Mouse (Mus musculus): ENCODE measurements at regions not wholly inside any gene's neighbourhood (a gene's known extent, or its start where the extent isn't known, plus 50 kb on each side); places are given as distances from the start of the nearest gene placed in this dataset.
A peak's percentile ranks its signal among the peaks of the same experiment; 100 is the strongest.

DNA sequence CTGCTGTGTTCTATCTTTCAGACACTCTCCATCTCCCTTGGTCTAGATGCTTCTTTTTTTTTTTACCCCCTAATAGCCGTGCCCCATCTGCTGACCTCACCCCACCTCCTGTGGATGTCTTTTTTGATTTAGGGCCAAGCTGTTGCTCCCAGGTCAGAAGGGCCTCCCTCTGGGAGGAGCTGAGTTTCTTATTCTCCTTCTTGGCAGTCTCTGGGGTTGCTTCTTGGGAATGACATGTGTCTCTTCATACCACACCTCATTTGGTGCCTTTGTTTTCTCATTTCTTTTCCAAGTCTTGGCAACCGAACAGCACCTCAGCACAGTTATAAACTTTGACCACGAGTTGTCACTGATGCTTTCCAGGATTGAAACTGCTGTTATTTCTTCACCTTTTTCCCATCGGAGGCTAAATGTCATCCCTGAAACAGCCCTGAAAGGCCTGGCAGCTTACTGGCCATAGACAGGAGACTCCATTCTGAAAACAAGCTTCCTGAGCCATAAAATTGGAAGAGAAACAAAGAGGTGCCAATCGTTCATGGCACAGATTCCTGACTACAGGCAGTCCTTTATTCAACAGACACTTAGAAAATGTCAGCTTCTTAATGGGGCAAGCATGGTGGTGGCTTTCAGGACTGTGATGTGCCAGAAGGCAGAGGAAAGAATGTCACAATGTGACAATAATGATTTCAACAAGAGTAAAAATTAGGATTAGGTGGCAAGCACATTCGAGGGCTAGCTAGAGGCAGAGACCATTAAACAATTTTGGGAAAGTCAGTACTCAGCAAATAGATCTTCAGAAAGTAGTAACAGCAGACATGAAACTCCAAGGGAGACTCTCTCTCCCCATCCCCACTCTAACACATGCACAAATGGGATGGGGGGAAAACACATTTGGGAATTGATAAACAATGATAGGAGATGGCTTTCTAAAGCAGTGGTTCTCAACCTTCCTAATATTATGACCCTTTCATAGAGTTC lies 197.1 kb upstream of the Arrdc4 start:
- DNase-seq (ENCODE audit: low spot score) = no peak

DNA sequence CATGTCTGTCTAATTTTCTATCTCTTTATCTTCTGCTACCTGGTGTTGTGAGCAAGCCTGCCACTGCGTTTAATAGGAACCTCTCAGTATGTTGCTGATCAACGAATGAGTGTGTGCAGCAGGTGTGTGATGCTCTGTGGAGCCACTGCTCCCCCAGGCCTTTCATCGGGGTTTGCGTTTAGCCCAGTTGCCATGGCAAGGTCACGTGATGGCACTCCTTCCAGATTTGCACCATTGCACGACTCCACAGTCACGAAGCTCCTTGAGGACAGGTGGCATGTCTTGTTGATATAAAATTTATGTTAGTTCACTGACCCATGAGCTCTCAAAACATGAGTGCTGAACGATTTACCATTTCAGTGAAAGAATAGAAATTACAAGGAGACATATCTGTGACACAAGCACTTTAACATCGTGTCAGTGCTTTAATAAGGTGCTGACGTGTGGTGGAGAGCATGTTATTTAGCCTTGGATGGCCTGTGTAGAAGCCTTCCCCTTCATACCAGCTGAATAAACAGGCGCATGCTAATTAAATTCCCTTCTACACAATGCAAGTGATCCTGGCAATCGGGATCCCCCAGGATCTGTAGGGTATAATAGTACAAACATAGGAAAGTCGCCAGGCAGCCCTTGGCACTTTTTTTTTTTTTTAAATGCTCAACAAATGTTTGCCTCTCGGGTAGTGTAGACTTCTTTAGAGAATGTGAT lies 181.7 kb upstream of the Arrdc4 start:
- no peak for DNase-seq (ENCODE audit: low spot score)

DNA sequence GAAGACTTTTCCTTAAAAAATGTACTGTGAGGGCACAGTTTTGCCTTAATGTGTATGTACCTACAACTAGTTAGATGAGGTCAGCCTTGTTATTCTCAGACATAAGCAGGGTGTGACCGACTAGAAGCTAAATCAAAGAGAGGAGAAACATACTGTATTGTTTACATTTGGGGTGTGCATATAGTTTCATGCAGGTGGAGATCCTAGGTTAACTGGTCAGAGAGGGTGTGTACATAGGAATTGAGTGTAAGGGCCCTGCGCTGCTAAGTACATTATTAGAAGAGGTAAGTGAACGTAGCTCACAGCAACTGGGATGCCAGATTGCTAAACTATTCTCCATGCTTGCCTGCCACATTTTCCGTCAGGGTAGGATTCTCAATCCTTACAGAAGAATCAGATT lies 180.6 kb upstream of the Arrdc4 start:
- no peak for DNase-seq (ENCODE audit: low spot score)

DNA sequence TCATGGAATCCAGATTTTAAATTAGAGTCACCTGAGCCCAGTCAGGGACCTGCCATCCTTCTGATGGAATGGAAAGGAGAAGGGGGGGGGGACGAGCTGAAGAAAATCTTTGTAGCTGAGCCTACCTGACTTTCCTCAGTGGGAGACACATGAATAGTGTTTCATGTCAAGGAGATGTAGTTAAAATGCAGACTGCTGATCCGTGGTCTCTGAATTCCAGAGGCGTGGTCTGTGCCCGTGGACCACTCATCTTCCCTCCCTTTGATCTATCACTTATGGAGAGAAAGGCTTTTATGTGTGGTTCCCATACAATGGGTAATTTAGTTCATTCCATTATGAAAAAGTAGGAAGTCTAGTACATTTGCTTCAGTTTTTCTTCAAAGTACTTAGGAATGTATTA lies 176.6 kb upstream of the Arrdc4 start:
- no peak for DNase-seq (ENCODE audit: low spot score)

DNA sequence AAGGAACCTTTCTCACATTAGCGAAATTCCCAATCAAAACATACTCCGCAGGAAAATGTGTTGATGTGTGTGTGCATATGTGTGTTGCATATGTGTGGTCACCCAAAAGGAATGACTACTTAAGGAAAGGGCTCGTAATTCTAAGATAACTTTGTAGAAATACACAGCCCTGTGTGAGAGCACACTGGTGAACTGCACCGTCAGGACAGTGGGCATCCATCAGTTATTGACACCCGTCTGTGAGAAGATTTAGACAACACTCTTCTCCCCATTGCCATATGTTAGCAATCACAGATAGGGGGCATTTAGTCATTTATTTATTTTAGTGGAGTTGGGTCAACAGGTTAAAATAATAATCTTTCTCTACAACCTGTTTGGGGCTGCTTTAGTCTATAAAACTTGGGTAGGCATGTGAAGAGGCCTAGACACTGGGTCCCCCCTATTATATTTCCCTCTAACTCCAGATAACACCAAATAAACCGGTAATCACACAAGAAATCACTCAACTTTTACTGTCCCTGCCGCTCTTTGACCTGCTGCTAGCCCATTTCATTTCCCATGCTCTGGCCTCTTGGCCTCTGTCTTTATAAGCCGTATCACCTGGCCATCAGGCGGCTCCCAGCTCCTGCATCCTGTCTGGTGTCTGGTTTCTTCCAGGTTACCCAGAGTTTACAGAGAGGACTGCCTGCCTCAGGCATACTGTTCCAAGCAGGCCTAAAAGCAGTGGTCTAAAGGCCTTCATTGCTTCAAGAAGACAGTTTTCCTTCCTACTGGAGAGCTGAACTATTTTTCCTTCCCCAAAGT lies 169.8 kb upstream of the Arrdc4 start:
- DNase-seq (ENCODE audit: low spot score) = no peak

DNA sequence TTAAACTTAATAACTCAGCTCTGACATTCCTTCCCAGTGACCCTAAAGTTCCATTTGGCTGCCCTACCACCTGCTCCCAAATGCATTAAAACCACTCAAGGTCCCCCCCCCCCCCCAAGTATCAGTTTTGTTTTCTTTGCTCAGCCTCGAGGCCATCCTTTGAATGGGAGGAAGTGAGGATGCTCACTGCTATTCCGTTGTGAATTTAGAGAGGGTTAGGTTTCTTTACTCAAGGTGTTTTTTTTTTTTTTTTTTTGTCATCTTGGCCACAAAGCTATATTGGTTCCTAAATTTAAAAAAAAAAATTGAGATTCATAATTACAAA lies 168.8 kb upstream of the Arrdc4 start:
- DNase-seq (ENCODE audit: low spot score) = no peak

DNA sequence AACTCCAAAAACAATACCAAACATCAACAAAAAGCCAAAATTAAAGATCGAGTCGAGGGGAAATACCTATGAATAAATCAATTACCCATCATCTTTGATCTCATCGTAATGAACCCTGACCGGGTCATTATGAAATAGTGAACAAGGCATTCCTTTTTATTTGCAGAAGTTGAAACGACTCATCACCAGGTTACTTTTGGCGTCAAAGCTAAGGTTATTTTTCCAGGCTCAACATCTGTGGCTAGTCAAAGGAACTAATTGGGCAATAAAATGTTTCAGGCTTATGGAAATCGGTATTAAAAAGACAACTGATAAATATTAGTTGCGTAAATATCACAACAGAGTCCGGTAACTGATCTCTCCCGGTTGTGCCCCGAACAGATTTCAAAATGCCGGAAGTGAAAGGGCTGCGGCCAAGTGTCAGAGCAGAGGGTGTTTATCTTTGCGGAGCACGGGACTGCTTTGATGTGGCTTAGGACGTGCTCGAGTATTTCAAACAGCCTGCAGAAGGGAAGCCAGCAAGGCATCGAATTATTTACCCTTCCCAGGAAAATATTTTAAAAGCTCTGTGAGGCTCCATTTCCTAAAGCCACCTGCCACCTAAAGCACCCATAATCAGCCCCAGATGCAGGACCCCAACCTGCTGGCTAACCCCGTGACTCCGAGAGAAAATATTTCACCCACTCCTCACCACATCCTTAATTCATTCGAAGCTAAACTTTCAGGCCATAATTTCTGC lies 168.3 kb upstream of the Arrdc4 start:
- peak; percentile 4 for DNase-seq (ENCODE audit: low spot score)

DNA sequence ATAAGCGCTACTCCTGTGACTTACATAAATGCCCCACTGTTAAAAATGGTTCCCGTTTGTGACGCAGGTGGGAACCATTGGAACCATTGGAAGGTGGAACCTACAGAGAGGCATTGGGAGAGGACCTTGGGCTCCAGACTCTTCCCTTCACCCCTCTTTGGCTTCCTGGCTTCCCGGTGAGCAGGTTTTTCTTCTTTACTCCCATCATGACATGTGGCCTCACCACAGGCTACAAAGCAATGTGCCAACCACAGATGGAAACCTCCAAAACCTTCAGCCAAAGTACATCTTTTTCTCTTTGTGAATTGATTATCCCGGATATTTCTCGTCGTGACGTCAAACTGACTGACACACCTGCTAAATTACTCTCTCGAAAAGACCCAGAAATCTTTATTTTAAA lies 166.9 kb upstream of the Arrdc4 start:
- DNase-seq (ENCODE audit: low spot score) = no peak

DNA sequence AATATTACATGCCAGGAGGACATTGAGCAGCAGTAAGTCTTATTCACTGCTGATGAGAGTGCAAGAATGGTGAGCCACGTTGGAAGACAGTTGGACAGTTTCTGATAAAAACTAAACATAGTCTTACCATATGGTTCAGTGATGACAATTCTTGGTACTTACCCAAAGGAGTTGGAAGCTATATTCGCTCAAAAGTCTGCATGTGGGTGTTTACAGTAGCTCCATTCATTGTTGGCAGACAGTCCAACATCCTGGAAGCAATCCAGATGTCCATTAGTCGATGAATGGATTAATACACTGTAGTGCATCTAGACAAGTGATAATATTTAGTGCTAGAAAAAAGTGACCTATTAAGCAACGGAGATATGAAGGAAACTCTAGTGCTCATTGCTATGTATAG lies 165.3 kb upstream of the Arrdc4 start:
- DNase-seq (ENCODE audit: low spot score) = no peak

DNA sequence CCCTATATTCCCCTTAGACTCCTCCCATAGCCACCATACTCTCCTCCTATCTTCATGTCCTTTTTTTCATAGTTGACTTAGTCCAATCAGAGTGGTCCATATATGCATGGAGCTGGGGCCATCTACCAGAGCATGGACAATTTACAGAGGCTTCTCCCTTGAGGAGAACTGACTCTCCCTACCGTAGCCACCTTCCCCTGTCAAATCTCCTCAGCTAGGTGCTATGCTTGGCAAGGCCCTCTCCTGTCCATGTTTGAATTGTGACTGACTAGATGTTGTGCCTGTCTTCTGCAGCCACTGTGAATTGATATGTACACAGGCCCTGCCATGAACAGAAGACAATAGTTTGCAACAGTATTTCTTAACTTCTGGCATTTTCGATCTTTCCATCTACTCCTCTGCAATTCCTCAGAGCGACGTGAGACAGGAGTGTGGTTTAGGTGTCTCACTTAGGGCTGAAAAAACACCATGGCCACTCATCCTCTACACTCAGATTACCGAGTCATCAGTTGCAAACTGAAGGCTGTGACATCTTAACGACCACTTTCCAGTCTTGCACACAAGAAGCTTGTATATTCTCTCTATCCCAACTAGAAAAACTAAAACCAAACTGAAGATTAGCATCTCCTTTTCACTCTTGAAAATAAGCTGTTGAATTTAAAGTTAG lies 163.1 kb upstream of the Arrdc4 start:
- DNase-seq (ENCODE audit: low spot score) = no peak

DNA sequence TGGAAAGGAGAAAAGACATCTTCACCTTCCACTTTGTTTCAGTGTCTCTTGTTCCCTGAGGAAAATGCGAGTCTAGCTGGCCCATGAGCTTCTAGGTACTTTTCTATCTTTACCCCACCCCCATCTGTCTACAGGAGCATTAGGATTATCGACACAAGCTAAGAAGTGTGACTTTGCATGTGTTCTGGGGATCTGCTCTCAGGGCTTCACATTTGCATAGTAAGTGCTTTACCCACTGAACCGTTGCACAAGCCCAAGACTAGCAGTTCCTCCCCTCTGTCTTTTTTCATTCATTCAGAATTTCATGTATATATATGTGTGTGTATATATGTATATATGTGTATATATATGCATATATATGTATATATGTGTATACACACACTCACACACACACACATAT lies 162.5 kb upstream of the Arrdc4 start:
- DNase-seq (ENCODE audit: low spot score) = no peak

DNA sequence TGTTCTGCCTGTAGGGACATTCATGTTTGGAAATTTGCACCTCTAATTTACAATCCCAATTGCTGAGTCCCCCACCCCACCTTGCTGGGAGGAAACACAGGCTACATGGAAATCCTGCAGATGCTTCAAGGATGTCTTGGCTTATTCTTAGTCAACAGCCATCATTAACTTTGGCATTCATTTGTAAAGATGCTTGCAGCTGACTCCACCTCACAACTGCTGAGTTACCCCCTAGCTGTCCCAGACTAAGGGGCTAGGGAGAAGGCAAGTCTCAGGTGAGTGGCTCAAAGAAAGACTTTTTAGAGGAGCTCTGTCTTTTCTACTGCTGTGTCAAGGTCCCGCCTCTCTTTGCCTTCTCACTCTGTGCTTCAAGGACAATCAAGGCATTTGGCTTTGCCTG lies 160.7 kb upstream of the Arrdc4 start:
- no peak for DNase-seq (ENCODE audit: low spot score)

DNA sequence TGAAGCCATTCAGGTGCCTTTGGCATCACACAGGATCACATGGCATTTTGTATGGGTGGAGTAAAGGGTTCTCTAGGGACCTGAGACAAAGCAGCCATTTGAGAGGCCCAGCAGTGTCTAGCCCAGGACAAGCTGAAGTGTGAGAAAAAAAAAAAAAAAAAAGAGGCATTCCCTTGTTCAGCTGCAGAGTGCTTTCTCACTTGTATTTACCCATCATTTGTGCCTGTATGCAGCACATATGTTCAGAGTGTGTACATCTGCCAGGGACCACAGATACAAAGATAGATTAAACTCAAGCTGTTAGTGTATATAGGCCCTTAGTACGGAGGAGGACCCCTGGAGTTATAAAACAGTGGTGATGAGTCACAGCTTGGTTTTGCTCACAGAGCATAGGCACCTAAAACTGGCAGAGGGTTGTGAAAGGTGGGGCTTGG lies 159.4 kb upstream of the Arrdc4 start:
- no peak for DNase-seq (ENCODE audit: low spot score)

DNA sequence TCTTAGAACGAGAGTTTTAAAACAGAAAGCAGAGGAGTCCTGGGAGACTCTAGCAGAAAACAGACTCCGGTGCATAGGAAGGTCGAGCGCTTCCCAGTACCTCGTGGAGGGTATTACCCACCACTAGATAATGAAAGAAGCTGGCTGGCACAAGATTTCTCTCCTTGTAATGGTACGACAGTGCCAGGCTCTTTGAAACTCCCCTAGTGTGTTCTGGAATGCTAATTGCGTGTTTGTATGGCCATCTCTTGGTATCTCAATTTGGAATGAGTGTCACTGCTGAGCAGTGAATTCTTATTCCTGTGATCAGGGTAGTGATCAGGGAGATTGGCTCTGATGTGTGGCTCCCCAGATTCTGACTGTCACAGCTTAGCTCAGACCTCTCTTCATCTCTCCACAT lies 158.8 kb upstream of the Arrdc4 start:
- no peak for DNase-seq (ENCODE audit: low spot score)

DNA sequence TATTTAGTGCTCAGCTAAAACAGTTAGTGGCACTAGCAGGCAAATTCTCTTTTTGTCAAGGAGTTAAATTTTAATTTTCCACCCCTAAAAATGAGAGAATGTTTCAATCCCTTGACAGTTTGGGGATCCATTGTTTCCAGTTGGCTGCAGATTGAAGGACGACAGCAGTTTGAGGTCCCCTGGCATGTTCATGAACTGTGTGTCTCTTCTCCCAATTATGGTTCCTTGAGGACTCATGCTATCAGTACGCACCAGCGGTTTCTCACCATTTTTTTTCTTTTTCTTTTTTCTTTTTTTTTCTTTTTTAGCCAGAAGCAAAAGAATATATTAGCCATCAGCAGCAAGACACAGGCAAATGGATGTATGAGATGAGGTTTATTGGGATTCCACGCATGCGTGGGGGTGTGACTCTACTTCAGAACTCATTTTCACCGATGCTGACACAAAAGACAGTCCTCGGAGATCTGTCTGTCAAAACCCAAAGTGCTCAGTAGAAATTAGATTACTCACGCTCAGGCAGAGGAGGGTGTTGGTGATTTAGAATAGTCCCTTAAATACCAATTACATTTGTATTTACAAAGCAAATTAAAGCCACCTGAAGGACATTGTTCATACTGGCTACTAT lies 157.8 kb upstream of the Arrdc4 start:
- DNase-seq (ENCODE audit: low spot score) = no peak

DNA sequence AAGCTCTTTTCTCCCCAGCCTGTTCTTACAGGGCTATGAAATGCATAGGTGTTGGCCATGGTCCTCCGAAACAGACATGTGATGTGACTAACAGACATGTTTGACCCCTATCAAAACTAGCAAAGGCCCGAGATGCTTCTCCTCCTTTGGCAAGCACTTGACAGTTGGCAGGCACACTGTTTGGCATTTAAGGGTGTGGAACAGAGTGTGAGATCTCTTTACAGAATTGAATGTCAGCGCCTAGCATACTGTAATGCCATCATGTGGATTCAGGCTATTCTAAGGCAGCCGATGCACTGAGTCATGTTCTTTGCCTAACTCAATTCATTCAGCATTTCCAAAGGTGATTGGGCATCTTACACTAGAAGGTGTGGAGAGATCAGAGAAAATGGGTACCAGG lies 156.8 kb upstream of the Arrdc4 start:
- no peak for DNase-seq (ENCODE audit: low spot score)

DNA sequence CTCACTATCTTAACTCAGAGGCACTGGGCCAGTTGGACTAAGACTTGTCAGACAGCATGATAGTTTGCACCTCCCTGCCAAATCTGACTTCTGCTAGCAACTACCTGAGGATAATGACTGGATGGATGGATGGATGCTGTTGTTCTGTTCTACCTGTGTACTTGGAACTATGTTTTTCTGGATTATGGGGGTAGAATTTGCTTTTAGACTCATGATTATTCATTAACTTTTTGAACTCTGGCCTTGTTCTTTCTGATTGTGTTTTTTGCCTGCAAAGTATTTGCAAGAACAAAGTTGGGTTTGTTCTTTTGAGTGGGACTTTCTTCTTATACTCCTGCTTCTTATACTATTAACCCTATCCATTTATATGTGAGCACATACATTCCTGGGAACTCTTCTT lies 137.1 kb upstream of the Arrdc4 start:
- no peak for DNase-seq (ENCODE audit: low spot score)

DNA sequence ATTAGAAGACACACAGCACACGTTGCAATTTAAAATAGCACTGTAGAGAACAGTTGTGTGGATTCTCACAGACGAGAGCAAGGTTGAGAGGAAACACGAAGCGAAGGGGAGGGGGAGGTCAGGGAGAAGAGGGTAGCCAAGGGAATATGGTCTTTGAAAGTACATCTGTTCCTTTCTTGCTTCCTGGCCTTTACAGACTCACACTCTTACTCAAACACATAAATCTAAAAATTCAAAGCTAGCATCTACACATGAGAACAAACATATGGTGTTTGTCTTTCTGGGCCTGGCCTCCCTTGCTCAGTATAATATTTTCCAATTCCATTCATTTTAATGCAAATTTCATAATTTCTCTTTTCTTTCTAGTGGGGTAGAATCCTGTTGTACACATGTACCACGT lies 124.0 kb upstream of the Arrdc4 start:
- no peak for DNase-seq (ENCODE audit: low spot score)

DNA sequence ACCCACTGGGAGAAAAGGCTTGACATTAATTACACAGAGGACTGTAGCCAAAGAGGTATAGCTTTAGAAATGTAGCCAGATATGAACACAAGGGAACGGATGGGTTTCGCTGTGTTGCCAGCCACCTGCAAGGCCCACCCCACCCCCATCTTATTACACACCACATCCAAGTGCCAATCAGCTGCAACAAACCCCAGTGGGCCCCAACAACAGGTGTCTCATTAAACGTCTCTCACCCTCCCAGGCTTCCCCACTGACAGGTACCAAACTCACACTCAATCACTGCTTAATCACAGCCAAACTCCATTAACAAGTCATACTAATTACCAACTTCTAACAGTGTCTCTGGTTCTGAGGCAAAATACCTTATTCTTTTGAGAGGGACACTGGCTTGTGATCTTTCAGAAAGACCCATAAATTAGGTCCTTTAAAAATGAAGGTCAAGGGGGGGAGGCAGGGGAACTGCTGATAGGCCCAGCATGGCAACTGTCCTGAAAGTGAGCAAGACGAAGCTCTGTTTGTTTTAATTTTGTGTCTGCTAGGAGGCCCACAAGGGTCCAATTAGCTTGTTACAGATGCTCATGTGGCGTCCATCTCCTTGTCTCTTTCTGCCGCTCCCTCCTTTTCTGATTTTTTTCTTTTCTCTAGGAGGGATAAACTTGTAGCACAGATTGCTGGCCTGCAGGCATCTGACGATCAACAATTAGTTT lies 115.4 kb upstream of the Arrdc4 start:
- no peak for DNase-seq (ENCODE audit: low spot score)

DNA sequence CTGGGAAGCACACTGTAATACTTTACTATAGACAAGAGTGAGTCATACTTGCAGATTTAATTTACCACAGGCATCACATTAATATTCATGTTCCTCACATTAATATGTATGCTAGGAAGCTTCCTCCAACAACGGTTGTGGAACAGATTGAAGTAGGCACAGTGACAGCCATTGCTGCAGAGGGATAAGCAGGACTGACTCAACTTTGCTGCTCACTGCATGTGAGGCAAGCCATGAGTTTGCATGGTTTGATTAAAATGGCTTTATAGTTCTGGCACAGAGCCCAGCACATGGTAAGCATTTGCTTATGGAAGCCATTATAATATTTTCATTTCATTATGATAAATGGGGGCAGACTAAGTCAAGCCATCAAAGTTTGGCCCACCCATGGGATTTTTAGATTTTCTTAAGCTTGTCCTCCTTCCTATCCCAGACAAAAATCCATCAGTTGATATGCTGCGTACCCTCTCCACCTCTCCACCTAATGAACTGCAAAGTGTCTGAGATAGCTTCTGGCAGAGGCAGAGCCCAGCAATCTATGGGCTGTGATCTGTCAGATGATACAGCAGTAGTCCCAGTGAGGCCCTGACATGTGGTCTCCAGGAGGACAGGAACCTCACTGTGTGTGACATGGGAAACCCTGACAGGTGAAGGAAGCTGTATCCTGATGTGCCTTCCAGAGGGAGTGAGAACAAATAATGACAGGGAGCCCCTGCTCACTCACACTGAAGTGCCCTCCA lies 109.6 kb upstream of the Arrdc4 start:
- DNase-seq (ENCODE audit: low spot score) = no peak

All from urinary bladder, postnatal 14 days (tissue).